Mouse (Mus musculus) left cerebral cortex, adult 18-20 months (tissue): ENCODE measurements around the gene Mvb12a. TPM values are rescaled to one million over a fixed set of nuclear protein-coding genes. Genes with fewer than 3 reads are reported as not detected.

ENCODE experiments used
- DNase-seq, 2 experiments: peaks; one replicate each; pipeline ENCODE4 v3.0.0; 2021 to 2022; ENCODE audit warnings: low spot score in 2 of 2, mixed read lengths in 1 of 2
- total RNA-seq, 2 experiments: library from RNA; stranded (reverse); gene quantifications; 2 replicates each; pipeline ENCODE4 v1.2.3; 2021

Gene Mvb12a
- total RNA-seq, 2 experiments from 2014 or later, result 35.5 to 36.6 TPM

- no peak for DNase-seq
Measured at GRCm38 (mm10) chr8:71525226-71526050, 17.3 kb upstream of the Mvb12a start, which contains the start of gene Ccdc194. Ccdc194 (minus strand) TSS chr8:71525711.

- no peak for DNase-seq
Measured at GRCm38 (mm10) chr8:71526272-71526671, 16.4 kb upstream of the Mvb12a start.

DNA sequence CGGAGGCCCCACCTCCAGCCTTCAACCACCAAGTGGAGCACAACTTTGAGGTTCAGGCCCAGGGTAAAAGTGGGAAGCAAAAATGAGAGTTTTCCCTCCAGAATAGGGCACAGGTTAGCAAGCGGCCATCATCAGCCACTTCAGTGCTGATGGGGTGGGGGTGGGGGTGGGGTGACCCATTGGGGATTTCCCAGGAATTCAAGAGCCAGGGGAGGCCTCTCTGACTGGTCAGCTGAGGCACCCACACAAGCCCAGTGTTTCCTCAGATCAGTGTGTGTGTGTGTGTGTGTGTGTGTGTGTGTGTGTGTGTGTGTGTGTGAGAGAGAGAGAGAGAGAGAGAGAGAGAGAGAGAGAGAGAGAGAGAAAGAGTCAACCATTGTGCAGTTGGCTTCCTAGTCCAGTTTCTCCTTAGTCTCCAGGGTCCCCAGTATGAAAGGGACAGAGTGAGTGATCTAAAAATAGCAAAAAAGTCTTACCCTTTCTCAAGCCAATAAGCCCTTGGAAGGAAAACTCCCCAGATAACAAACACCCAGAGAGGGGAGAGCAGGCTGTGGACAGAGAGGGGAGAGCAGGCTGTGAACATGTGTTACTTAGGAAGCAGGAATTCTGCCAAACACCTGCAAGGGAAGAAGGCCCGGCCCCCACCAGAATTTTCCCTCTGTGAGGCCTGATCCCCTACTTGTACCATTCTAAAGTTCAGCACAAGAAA, 15.4 kb upstream of the Mvb12a start:
- DNase-seq, result no peak

GRCm38 (mm10) chr8:71528362-71529073, 14.2 kb upstream of the Mvb12a start:
- DNase-seq, result no peak

DNA sequence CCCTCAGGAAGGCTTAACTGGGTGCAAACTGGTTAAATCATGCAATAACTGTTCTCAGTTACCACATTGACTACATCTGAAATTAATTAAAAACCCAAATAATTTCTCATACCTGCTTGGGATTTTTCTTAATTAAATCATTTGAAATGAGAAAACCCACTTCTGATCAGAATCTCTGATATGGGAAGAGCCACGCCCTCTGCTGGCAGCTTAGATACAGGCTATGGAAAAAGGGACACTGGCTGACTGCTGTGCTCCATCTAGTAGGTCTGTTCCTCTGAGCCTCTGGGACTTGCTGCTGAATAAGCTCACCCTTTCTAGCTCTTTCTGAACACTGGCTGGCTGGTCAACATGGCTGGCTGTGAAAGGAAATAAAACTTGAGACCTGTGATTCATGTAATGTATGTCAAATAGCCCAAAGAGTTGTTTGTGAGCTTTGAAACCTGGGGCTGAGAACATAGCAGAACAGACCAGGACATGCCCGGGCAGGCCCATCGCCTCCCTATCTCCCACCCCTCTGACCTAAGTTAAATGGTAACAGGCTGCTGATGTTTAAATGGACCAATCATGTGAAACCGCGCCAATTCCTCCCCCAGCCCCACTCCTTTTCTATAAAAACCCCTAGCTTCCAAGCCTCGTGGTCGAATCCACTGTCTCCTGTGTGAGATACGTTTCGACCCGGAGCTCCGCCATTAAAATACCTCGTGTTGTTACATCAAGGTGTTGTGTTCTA, 11.8 kb upstream of the Mvb12a start:
- DNase-seq, result peak; percentile 30 to 36

DNA sequence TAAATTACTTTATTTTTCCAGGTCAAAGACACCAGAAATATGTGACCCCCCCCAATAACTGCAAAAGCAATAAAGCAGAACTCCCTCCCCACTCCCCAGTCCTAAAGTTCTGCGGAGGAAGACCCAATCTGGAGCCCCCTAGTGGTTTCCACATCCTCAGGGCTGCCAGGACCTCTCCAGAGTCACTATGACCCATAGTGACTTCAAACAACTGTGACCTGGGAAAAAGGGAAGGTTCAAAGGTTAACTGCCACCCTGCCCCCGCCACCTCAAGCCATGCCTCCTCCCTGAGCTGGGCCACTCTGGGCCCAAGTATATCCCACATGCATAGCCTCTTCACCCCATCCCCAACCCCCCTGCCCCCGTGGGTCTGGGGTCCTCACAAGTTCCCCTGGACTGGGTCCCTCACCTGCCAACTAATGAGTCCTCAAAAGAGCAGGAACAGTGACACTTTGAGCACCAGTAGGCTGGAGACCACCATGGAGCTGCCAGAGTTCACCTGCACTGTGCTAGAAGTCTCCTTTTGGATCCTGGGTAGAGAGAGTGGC, 8.4 kb upstream of the Mvb12a start:
- DNase-seq, result no peak

DNA sequence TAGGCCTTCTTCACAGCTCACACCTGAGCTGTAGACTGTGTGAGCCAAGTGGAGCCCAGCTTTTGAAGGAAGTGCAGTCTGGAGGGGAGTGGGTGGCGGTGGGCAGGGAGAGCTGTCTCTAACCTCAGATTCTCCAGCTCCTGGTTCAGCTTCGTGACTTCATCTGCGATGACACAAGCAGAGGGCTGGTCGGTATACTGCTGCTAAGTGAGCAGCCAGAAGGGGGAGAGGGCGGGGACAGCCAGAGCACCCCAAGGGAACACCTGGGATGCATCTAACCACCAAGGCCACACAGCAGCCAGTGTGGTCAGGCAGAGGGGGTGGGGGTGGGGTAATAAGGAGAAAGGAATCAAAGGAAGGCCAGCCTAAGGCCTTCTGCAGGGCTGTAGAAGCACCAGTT, 7.1 kb upstream of the Mvb12a start:
- peak in 1 of 2 experiments; percentile 25 for DNase-seq

GRCm38 (mm10) chr8:71537028-71537867, 5.5 kb upstream of the Mvb12a start, which contains the start of gene Bst2:
Bst2 (minus strand) TSS chr8:71537456.
- peak; percentile 25 to 26 for DNase-seq

DNA sequence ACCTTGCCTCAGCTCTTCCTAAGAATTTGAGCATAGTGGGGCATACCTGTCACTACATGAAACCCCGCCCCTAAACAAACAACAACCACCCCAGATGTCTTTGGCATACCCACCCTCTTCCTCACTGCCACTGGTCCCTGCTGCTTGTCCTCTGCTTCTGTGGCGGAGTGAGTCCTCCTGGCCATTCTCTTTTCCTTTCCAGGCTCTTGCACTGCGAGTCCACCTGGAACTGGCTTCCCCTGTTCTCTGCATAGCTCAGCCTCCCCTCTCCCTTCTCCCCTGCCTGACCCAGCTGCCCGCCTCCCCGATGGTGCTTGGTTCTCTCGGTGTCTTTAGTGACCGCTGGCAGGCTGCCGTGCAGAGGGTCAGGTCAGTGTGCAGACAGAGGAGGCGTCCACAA, 1.0 kb downstream of the Mvb12a start:
- no peak for DNase-seq

DNA sequence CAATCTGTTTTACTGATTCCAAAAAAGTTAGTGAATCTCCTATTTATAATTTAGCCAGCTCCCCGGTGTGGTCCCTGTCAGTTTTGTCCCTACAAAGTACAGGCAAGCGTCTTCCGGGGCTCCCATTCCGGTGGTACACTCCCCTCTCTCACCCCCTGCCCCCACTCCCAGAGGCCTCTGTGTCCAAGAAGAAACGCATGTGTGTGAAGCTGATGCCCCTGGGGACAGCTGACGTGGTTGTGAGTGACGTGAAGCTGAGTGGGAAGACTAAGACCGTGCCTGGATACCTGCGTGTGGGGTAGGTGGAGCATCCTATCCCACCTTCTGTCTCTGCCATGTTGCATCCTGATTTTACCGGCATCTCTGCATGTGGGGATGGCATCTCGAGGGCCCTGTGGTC, 2.3 kb downstream of the Mvb12a start:
- DNase-seq, result no peak

- DNase-seq, result no peak
Measured at GRCm38 (mm10) chr8:71547590-71547989, 4.9 kb downstream of the Mvb12a start.

DNA sequence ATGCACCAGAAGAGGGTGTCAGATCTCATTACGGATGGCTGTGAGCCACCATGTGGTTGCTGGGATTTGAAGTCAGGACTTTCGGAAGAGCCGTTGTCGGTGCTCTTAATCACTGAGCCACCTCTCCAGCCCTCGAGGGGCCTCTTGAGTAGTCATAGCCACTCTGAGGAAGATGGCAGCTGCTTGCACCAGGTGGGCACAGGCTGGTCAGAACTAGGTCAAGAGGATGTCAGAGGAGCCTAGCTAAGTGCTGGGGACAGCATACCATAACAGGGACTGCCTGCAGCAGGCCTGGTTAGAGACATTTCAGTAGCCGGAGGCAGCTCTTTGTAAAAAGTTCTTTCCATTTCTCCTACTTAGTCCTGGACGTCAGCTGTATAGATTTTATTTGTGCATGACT, 8.0 kb downstream of the Mvb12a start:
- no peak for DNase-seq

GRCm38 (mm10) chr8:71552770-71553169, 10.0 kb downstream of the Mvb12a start:
- DNase-seq, result no peak

DNA sequence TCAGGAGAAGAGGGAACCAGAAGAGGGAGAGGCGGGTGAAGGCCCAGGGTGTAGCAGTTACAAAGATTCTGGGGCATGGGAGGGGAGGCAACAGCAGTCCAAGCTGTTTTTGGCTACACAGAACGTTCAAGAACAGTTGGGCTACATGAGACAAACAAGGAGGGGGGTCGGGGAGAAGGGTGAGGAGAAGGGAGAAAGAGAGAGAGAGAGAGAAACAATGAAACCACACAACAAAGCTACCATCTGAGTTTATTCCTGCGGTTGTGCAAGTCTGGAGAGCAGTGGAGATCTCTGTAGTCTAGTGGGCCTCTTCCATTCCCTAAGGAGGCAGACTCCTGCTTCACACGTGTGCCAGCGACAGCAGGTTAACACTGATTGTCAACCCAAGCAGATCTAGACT, 11.3 kb downstream of the Mvb12a start:
- DNase-seq, result no peak

- no peak for DNase-seq
Measured at GRCm38 (mm10) chr8:71554644-71555043, 11.9 kb downstream of the Mvb12a start.

- DNase-seq, result no peak
Measured at GRCm38 (mm10) chr8:71558071-71558957, 15.6 kb downstream of the Mvb12a start, which contains the start of gene Tmem221. Tmem221 (minus strand) TSS chr8:71558871.

DNA sequence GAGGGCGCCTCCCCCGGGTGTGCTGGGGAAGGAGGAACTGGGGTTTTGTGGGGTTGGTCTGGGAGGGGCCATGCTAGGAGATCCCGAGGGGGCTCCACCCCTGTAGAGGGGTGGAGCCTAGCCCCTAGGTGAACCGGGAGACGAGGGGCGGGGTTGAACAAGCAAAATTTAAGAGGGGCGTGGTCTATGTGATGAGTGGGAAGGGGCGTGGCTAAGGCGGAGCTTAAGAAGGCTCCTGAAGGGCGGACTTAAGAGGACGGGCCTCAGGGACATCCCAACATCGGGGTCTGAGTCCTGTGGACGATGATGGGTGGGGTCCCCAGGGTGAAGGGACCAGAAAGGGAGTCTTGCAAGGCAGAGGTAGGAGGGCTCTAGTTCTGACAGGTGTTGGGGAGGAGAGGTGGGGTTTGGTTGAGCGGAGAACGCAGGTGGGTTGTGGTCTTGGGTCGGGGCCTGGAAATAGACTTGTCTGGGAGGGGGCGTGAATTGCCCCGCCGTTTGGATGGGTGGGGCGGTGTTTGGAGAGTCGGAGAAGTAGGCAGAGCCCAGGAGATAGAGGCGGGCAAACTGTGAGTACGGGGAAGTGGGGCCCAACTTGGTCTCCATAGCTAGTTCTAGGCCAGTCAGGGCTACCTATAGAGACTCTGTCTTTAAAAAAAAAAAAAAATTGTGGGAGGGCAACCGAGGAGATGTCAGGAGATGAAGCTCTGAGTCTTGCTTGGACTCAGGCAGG, 16.4 kb downstream of the Mvb12a start:
- no peak for DNase-seq

- DNase-seq, result no peak
Measured at GRCm38 (mm10) chr8:71560071-71560470, 17.3 kb downstream of the Mvb12a start.
